Mouse (Mus musculus) thymus, postnatal 14 days (tissue): ENCODE data around the gene Auh.

Experiments
- DNase-seq: peaks from one replicate; pipeline ENCODE4 v3.0.0; 2021

The Auh gene

GRCm38 (mm10) chr13:52921065-52921825 lies 8.2 kb downstream of the Auh start:
- DNase-seq: no peak

- no peak for DNase-seq
Observed at GRCm38 (mm10) chr13:52919790-52920352, 9.6 kb downstream of the Auh start.

GRCm38 (mm10) chr13:52918333-52918732 lies 11.1 kb downstream of the Auh start:
- no peak for DNase-seq

- DNase-seq: no peak
Observed at GRCm38 (mm10) chr13:52914591-52915110, 14.8 kb downstream of the Auh start.

- no peak for DNase-seq
Observed at GRCm38 (mm10) chr13:52913926-52914325, 15.6 kb downstream of the Auh start.

GRCm38 (mm10) chr13:52912495-52912894 lies 17.0 kb downstream of the Auh start:
- DNase-seq: no peak

- no peak for DNase-seq
Observed at GRCm38 (mm10) chr13:52911259-52911658, 18.2 kb downstream of the Auh start.

- DNase-seq: no peak
Observed at GRCm38 (mm10) chr13:52906296-52906695, 23.2 kb downstream of the Auh start.

- DNase-seq: no peak
Observed at GRCm38 (mm10) chr13:52904175-52904574, 25.3 kb downstream of the Auh start.

- DNase-seq: peak; percentile 21
Observed at GRCm38 (mm10) chr13:52903767-52904166, 25.7 kb downstream of the Auh start.

- DNase-seq: no peak
Observed at GRCm38 (mm10) chr13:52902517-52902916, 27.0 kb downstream of the Auh start.

- DNase-seq: peak; percentile 64
Observed at GRCm38 (mm10) chr13:52899664-52900063, 29.8 kb downstream of the Auh start.

- DNase-seq: no peak
Observed at GRCm38 (mm10) chr13:52897806-52898205, 31.7 kb downstream of the Auh start.

- no peak for DNase-seq
Observed at GRCm38 (mm10) chr13:52892791-52893190, 36.7 kb downstream of the Auh start.

- DNase-seq: no peak
Observed at GRCm38 (mm10) chr13:52892065-52892503, 37.4 kb downstream of the Auh start.

GRCm38 (mm10) chr13:52890313-52890712 lies 39.2 kb downstream of the Auh start:
- DNase-seq: no peak

- no peak for DNase-seq
Observed at GRCm38 (mm10) chr13:52886779-52887178, 42.7 kb downstream of the Auh start.

GRCm38 (mm10) chr13:52883960-52884326 lies 45.5 kb downstream of the Auh start:
- DNase-seq: no peak

- DNase-seq: no peak
Observed at GRCm38 (mm10) chr13:52883084-52883959, 46.2 kb downstream of the Auh start.

GRCm38 (mm10) chr13:52880386-52880785 lies 49.1 kb downstream of the Auh start:
- no peak for DNase-seq

- DNase-seq: no peak
Observed at GRCm38 (mm10) chr13:52879918-52880317, 49.6 kb downstream of the Auh start.

GRCm38 (mm10) chr13:52879291-52879690 lies 50.2 kb downstream of the Auh start:
- DNase-seq: no peak

GRCm38 (mm10) chr13:52878823-52879222 lies 50.7 kb downstream of the Auh start:
- DNase-seq: no peak
